Mouse (Mus musculus): ENCODE measurements around the gene Selenoo. TPM values are rescaled to one million over a fixed set of nuclear protein-coding genes. Genes with fewer than 3 reads are reported as not detected.

Gene Selenoo
- total RNA-seq (2023) = 10 to 100 TPM; 25.4 to 26.9 TPM

DNA sequence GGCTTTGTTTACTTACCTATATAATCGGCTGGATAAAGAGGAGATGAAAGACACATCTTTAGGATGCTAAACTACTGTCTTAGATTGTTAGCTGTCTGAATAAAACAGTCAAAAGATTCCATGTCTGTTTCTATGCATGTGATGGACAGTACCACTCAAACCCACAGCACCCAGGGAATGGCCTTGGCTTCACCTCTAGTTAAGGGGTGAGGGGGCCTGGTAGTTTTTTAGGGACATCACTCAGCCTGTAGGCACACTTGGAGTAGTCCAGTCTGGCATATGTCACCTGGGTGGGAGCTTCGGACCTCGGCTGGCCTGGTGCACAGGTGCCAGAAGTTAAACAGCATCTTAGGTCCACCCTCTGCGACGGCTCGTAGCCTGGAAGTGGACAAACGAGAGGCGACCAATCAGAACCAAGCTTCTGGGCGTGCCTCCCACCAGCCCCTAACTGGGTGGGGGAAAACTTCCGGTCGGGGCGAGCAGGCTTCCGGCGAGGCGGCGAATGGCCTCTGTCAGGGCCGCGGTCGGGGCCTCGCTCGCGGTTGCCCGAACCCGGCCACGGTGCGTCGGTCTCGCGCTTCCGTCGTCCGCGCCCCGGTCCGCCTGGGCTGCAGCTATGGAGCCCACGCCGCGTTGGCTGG, at the start of gene Selenoo:
Gene Selenoo (plus strand): TSS at position 478 of the 641 bp plus-strand sequence.

DNA sequence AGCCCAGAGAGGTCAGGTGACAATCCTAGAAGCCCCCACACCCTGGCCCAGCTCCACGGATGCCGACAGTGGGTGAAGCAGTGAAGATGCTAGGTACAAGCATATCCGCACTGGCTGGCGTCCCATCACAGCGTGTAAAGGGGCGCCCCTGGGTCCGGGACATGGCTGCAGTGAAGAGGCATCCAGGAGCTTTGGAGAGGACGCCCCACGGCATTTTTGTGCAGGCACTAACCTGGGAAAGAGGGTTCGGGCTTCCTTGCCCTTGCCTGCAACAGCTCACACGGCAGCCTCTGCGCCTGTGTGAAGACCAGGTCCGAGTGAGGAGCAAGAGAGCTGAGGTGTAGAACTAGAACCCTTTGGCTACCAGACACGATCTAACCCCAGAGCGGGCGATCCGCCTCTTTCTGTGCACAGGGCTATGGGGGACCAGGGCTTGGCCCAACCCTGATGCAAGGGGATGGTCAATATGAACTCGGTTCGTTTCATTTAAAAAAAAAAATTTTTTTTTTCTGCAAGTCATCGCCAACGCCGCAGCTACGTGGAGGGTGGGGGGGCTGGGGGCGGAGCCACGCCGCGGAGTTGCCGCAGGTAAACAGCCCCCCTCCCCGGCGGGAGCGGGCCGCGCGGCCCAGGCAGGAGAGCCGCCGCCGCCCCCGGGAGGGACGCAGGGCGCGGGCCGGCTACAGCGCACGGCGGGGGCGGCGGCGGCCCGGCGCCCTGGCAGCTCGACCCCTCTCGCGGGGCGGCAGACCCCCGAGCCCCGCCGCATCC, 29.5 kb upstream of the Selenoo start, which contains the start of gene Panx2:
Gene Panx2 (plus strand): TSS at position 574 of the 771 bp plus-strand sequence.

GRCm38 (mm10) chr15:89074613-89075477, 14.0 kb upstream of the Selenoo start, which contains the start of gene Trabd:
Gene Trabd (plus strand): TSS chr15:89075124.

DNA sequence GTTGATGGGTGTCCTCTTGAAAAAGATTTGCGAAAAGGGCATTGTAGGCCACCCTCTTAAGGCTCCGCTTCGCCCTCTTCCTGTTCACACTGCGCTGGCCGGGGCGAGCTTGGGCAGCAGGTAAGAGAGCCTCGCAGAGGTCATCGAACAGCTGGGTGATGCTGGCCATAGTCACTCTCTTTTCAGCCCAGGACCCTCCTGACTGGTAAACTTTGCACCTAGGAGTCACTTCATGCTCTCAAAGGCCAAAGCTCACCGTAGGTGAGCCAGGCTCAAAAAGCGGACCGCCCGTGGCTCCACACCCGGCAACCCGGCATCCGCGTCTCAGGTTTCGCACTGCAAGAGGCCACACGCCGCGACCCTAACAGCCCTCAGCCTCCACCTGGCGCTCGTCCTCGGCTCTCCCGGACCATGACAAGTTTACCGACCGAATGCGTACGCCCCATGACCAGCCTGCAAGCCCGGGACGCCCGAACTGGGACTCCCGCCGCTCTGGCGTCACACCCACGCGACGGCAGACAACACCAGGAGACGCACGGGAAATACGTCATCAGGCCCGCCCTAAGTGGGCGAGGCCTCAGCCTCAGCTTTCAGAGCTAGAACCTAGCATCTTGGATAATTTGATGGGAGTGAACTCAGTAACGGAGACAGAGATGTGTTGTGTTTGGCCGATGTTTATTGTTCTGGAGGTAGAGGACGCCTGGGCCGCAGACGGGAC, 33.9 kb downstream of the Selenoo start, which contains the start of gene Tubgcp6:
Gene Tubgcp6 (minus strand): TSS at position 464 of the 718 bp plus-strand sequence.

GRCm38 (mm10) chr15:89128382-89129350, 39.8 kb downstream of the Selenoo start, which contains the start of gene Hdac10:
Gene Hdac10 (minus strand): TSS chr15:89128700.

DNA sequence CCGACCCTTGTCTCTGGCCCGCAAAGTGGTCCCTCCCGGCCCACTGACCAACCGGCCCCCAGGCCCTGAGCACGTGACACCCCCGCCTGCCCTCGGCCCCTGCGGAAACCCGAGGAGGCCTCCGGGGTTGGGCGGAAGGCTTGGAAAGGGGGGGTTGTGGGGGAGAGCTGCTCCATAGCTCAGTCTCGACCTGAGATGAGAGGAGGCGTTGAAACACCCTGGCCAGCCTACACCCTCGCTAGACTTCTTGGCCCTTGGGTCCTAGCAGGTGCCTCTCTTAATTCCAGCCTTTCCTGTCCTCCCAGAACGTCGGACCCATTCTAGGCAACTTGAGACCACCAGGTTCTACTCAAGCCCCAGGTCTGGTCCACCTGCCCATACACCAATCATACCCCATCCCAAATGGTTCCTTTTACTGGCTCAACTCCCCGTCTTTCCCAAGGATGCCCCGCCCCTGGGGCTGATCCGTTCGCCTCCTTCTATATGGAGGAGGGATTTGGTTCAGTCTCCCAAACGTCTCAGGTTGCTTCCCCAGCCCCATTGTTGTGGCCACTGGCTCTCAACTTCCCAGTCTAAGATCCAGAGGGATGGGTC, 51.9 kb downstream of the Selenoo start, which contains the start of gene Mapk12:
Gene Mapk12 (minus strand): TSS at position 45 of the 594 bp plus-strand sequence.

GRCm38 (mm10) chr15:89149271-89150040, 60.6 kb downstream of the Selenoo start, which contains the start of gene Mapk11:
Gene Mapk11 (minus strand): TSS chr15:89149628.

Other genes with a start within 250 kb of the Selenoo start
- 10 to 100 TPM; 50.3 to 65.8 TPM for gene Pim3, start 226.9 kb upstream of the Selenoo start, total RNA-seq (2023)
- gene Ttll8, start 134.7 kb upstream of the Selenoo start, total RNA-seq (2023) = not detected
- gene Mlc1, start 110.1 kb upstream of the Selenoo start, total RNA-seq (2023) = not detected
- gene Mov10l1, start 106.2 kb upstream of the Selenoo start, total RNA-seq (2023) = not detected
- not detected for gene Panx2, start 29.4 kb upstream of the Selenoo start, total RNA-seq (2023)
- gene Trabd, start 14.0 kb upstream of the Selenoo start, total RNA-seq (2023) = 10 to 100 TPM; 49.9 to 50.7 TPM
- gene Tubgcp6, start 34.0 kb downstream of the Selenoo start, total RNA-seq (2023) = 10 to 100 TPM; 39.6 to 44.1 TPM
- gene Hdac10, start 39.6 kb downstream of the Selenoo start, total RNA-seq (2023) = 10 to 100 TPM; 23.1 to 23.6 TPM
- gene Mapk12, start 51.6 kb downstream of the Selenoo start, total RNA-seq (2023) = 1 to 10 TPM; 1.9 to 2.6 TPM
- gene Mapk11, start 60.5 kb downstream of the Selenoo start, total RNA-seq (2023) = 10 to 100 TPM; 20.9 to 25.3 TPM
- gene Plxnb2, start 91.7 kb downstream of the Selenoo start, total RNA-seq (2023) = 1 to 10 TPM; 1.5 to 2.3 TPM
- 10 to 100 TPM; 21.4 to 24.4 TPM for gene Dennd6b, start 107.4 kb downstream of the Selenoo start, total RNA-seq (2023)
- gene Ppp6r2, start 122.5 kb downstream of the Selenoo start, total RNA-seq (2023) = 10 to 100 TPM; 41.2 to 45.4 TPM
- gene Sbf1, start 226.2 kb downstream of the Selenoo start, total RNA-seq (2023) = 100 to 1,000 TPM; 419 to 453 TPM
- not detected for gene Adm2, start 233.6 kb downstream of the Selenoo start, total RNA-seq (2023)
- gene Miox, start 245.3 kb downstream of the Selenoo start, total RNA-seq (2023) = not detected

Measured in T-cell, adult 66 days (primary cell).